Mouse (Mus musculus): ENCODE measurements around the gene Dtnb. TPM values are rescaled to one million over a fixed set of nuclear protein-coding genes. Genes with fewer than 3 reads are reported as not detected.
A peak's percentile ranks its signal among the peaks of the same experiment; 100 is the strongest.

Gene Dtnb
- total RNA-seq, 2 experiments from 2014 or later, result 10.1 to 10.9 TPM

DNA sequence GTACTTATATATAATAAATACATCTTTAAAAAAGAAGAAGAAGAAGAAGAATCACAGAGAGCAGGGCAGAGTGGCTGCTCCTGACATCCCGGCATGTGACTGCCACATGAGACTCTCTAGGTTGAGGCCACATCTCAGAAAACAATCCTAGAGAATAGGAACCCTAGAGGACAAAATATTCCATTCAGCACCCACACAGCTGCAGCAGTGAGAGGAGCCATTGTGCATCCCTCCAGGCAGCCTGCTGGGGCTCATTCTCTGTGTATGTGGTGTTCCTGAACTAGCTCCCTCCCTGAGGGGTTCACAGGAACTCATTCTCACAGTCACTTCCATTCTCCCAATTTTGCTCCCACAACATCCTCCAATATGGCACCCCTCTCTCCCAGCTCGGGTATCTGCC lies 198.4 kb downstream of the Dtnb start:
- DNase-seq (ENCODE audit: low spot score in 2 of 2), result no peak

GRCm38 (mm10) chr12:3771080-3771479 lies 198.9 kb downstream of the Dtnb start:
- no peak for DNase-seq (ENCODE audit: low spot score in 2 of 2)

DNA sequence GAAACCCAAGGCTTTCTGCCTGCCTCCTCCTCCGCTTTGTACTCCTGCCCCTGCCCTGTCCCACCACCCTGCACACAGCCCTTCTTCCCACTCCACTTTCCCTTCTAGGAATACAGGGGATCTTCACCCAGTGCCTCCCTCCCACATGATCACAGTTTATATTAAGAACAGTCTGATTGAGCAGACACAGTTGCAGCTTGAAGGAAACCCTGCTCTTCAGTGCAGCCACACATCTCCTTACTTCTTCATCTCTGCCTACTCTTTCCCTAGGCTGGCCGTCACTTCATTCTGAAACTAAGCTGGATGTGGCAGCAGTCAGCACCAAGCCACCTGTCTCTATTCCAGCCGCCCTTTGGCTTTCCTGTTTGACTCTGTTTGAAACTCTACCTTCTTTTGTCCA lies 201.5 kb downstream of the Dtnb start:
- no peak for DNase-seq (ENCODE audit: low spot score in 2 of 2)

GRCm38 (mm10) chr12:3776015-3776414 lies 203.8 kb downstream of the Dtnb start:
- no peak for DNase-seq (ENCODE audit: low spot score in 2 of 2)

- no peak for DNase-seq (ENCODE audit: low spot score in 2 of 2)
These were observed 205.5 kb downstream of the Dtnb start for GRCm38 (mm10) chr12:3777682-3778081.

- DNase-seq (ENCODE audit: low spot score in 2 of 2), result no peak
These were observed 206.1 kb downstream of the Dtnb start for GRCm38 (mm10) chr12:3778286-3778685.

DNA sequence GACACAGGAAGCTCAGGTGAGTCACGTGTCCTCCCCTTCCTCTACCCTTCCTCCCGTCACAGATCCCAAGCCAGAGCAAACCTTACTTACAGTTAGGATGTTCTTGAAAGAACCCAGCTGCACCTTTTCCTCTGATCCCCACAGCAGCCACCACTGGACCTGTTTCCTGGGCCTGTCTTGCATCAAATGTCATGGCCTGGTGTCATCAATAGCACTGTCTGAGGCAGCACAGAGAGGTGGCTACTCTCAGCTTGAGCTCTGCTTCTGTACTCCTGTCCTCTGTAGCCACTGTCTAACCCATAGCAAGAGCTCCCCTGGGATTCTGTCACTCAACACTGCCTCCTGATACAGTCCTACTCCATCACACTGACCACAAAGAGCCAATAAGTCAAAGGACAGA lies 207.5 kb downstream of the Dtnb start:
- DNase-seq (ENCODE audit: low spot score in 2 of 2), result no peak

- DNase-seq (ENCODE audit: low spot score in 2 of 2), result peak; percentile 42 to 69
These were observed 208.3 kb downstream of the Dtnb start for GRCm38 (mm10) chr12:3780405-3780891.

GRCm38 (mm10) chr12:3780931-3781471 lies 208.8 kb downstream of the Dtnb start:
- DNase-seq (ENCODE audit: low spot score in 2 of 2), result peak in 1 of 2 experiments; percentile 53

GRCm38 (mm10) chr12:3781482-3781881 lies 209.3 kb downstream of the Dtnb start:
- DNase-seq (ENCODE audit: low spot score in 2 of 2), result peak; percentile 93 to 94

DNA sequence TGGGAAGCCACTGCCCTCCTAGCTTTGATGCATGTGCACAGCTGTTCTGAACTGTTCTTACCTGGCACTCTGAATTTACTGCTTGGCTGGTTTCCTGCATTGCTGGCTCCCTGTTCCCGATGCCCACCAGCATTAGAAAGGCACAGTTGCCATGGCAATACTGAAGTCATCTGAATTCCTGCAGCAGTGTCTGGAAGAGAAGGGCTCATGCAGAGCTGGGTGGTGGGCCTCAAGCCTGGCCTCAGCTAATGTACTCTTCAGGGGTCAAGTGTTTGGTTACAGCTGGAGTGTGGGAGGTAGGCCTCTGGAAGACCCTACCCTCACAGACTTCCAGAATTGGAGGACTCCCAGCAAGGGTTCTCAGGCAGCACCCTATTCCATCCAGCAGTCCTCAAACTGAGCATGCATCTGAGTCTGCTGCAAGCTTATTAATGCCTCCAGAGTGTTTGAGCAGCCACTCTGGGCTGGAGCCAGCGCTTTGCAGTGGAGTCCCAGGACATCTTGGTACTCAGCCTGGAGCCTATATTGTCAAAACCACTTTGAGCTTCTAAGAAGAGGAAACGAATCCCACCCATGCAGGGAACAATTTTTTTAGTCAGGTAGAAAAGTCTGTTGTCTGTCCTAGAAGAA lies 211.1 kb downstream of the Dtnb start:
- DNase-seq (ENCODE audit: low spot score in 2 of 2), result no peak

GRCm38 (mm10) chr12:3784258-3784657 lies 212.1 kb downstream of the Dtnb start:
- no peak for DNase-seq (ENCODE audit: low spot score in 2 of 2)

DNA sequence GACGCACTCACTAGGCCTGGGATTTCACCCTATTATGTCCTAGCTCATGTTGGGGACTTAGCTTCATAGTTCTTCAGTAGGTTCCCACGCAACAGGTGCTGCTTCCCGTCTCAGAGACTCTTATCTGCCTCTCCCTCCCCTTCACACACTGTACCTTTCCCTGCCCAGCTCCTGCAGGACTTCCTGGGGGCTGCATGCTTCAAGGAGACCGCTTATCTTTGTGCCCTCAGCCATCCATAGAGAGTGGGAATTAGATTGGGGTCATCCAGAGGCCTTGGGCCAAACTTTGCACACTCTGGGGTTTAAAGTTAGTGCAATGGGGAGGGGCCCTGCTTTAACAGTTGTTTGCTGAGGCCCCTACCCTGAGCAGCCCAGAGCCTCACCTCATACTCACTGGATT lies 212.5 kb downstream of the Dtnb start:
- DNase-seq (ENCODE audit: low spot score in 2 of 2), result no peak

DNA sequence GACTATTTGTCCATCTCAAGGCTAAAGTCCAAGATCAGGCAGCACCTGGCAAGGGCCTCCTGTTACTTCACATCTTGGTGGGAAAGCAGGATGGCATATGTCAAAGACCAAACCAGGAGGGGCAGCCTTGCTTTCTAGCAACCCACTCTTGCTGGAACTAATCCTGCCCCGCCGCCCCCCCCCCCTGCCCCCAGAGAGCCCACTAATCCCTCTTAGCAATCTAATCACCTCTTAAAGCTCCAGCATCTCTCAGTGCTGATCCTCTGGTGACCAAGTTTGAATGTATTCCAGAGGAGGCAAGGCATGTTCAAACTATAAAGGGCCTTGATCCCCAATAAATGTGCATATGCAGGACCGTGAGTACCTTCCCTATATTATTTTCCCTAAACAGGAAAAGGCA lies 214.9 kb downstream of the Dtnb start:
- DNase-seq (ENCODE audit: low spot score in 2 of 2), result no peak

DNA sequence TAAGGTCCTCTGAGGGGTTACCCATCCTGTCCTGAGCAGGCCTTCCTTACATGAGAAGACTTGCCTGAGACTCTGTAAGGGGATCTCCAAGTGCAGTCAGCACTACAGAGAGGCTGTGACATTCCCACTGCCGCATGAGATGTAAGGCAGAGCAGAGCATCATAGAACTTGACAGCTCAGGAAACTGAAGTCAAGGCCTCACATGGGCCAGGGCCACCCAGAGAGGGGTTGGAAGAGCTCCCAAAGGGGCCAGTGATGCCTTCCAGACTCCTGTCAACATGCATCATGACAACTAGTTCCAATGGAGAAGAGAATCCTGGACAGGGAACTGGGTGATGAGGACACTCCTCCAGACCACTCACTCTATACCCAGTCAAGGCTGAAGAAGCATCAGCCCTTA lies 215.4 kb downstream of the Dtnb start:
- no peak for DNase-seq (ENCODE audit: low spot score in 2 of 2)

GRCm38 (mm10) chr12:3788421-3789051 lies 216.4 kb downstream of the Dtnb start:
- no peak for DNase-seq (ENCODE audit: low spot score in 2 of 2)

- DNase-seq (ENCODE audit: low spot score in 2 of 2), result no peak
These were observed 217.5 kb downstream of the Dtnb start for GRCm38 (mm10) chr12:3789626-3790185.

GRCm38 (mm10) chr12:3791257-3791656 lies 219.1 kb downstream of the Dtnb start:
- no peak for DNase-seq (ENCODE audit: low spot score in 2 of 2)

GRCm38 (mm10) chr12:3791732-3792131 lies 219.6 kb downstream of the Dtnb start:
- DNase-seq (ENCODE audit: low spot score in 2 of 2), result peak; percentile 87 to 95

DNA sequence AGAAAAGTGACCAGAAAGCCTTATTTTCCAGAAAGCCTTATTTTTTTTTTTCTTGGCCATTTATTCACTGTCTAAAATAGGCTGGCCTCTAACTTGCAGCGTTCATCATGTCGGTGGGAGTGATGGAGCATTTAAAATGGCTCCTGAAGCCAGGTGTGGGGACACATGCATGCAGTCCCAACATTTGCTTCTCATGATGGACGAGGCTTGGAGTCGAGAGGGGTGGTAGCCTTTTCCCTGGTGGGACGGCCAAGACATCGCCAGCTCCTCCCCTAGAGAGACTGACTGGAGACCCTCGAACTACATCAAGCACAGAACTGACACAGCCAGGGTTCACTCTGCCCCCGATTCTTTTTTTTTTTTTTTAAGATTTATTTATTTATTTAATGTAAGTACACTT lies 220.1 kb downstream of the Dtnb start:
- DNase-seq (ENCODE audit: low spot score in 2 of 2), result no peak

GRCm38 (mm10) chr12:3795569-3795968 lies 223.4 kb downstream of the Dtnb start:
- DNase-seq (ENCODE audit: low spot score in 2 of 2), result no peak

DNA sequence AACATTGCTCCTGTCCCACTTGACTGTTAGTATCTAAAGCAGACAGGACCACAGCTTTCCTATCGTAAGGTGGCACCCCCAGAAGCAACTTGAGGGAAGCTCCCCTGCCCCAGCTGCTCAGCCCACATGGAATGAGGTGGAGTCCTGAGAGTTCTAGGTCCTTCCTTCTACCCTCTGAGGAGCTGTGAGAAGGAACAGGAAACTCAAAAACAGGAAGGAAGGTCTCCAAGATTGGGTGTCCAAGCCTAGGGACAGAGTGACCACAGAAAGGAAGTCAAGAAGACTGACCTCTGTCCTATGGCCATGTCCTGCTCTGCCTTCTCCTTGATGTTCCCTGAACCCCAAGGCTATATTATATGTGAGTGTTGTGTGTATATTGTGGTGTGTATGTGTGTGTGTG lies 227.4 kb downstream of the Dtnb start:
- DNase-seq (ENCODE audit: low spot score in 2 of 2), result no peak

Data from gastrocnemius, postnatal 4 days (tissue).